Mouse (Mus musculus) frontal cortex, adult 2 months (tissue): ENCODE measurements at regions not wholly inside any gene's neighbourhood (a gene's known extent, or its start where the extent isn't known, plus 50 kb on each side); places are given as distances from the start of the nearest gene placed in this dataset.

Experiments used
- DNase-seq, 2 experiments: peaks; one replicate each; pipeline ENCODE4 v3.0.0; 2022; ENCODE audit warnings: low spot score in 1 of 2; ENCODE audit errors: extremely low spot score in 1 of 2

DNA sequence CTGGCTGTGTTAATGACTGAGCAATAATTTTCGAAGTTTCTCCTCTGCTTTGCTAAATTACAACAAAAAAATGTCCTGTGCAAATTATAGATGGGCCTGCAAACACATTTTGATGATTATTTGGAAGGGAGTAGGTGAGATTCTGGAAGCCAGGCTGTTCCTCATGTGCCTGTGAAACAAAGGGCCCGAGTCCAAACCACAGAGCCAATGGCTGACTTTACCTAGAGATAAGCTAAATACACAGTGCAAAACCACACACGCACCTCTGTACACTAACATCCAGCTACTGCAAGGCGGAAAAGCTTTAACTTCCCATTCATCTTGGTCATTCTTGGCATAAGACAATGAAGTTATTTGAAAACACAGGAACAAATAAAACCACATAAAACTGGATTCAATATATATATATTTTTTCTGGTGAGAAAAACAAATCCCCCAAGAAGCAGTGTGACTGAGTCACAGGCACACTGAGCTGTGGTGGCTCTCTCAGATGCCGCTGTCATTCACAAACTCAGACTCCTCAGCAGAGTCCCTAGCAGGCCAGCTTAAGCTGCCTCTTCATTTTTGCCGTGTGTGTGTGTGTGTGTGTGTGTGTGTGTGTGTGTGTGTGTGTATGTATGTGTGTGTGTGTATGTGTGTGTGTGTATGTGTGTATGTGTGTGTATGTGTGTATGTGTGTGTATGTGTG, 312.8 kb downstream of the Etnk1 start:
- no peak for DNase-seq

DNA sequence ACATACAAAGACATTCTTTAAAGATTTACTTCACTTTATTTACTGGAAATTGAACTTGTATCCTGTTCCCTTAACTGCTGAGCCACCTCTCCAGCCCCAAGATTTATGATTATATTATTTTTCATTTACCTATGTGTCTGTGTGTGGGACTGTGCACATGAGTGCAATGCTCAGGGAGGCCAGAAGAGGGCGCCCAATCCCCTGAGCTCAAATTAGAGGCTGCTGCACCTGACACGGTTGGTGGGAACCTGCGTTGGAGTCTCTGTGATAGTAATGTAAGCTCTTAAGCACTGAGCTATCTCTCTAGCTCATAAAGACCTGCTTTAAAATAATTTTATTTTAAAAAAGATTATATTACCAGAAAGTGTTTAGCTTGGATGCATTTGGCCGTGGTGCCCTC, 315.3 kb downstream of the Etnk1 start:
- DNase-seq: no peak

DNA sequence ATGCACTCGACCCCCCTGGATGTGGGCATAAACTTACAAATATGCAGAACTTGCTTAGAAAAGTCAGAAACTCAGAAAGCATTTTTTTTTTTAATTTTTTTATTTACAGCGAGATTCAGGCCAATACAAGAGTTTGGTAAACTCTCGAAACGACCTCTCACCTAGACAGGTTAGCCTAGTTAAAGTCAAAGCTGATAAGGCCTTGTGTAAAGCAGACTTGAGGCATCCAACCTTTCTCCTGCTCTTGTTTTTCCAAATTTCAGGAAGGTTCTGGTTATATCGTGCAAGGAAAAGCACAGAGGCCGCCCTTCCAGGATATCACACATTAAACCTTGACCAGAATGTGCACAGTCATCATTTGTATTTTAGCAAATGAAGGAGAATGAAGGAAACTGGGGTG, 315.8 kb downstream of the Etnk1 start:
- DNase-seq: no peak

DNA sequence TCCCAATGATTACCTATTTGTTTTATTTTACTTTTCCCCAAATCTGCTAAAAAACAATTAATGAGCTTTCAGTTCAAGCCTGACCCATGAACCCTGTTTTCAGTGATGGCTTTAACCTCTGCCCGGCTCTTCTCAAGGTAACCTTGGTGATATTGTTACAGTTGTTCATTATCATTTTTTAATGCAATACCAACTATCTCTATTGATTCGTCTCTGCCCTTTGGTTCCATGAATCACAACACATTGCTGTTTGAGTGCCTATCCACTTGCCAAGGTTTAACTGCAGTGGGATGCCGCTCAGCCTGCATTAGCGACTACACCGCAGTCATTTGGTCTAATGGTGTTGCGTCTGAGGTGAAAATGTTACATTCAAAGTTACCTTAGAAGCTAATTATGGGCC, 317.9 kb downstream of the Etnk1 start:
- no peak for DNase-seq

DNA sequence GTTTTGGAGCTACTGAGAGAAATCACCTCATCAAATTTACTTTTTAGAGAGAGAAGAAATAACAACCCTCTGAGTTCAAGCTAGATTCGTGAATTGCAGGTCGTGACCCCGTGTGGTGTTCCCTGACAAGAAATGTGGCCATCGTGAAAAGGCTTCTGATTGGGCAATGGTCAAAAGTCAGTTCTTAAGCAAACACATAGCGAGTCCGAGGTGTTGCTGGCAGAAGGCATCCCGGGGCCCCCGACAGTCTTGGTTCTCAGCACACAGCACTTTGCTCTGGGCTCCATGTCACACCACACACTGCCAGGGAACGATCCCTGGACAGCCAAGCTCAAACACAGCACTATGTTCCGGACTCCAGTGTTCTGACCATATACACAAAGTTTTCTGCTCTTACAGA, 320.0 kb downstream of the Etnk1 start:
- no peak for DNase-seq

DNA sequence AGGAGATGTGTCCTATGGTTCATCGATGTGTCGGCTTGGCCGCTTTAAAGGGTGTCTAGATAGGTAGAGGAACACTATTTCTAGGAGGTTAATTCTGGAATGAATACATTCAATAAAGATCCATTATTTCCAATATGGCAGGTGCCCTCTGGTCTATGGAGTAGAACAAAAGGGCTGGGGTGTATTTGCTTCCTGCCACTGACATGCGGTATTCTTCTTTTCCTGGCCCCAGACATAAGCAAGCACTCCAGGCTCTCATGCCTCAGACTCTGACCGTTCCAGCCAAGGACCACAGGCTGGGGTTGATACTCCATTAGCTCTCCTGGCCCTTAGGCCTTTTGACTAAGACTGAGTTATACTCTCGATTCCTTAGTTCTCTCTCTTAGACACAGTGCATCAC, 323.0 kb downstream of the Etnk1 start:
- no peak for DNase-seq

DNA sequence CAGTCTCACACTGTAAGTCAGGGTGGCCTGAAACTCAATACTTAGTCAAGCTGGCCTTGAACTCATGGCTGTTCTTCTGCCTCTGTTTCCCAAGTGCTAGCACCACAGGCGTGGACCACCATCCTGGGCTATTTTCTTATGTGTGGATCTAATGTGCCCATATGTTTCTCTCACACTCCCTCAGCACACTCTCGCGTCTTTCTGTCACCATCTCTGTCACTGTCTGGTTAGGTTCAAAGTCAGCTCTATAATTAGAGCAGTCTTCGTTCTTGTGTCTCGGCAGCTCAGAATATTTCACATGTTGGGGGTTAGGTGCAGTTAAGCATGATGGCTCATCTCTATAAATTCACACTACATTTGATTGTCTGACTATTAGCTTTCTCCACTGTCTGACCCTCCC, 324.4 kb downstream of the Etnk1 start:
- DNase-seq: no peak

DNA sequence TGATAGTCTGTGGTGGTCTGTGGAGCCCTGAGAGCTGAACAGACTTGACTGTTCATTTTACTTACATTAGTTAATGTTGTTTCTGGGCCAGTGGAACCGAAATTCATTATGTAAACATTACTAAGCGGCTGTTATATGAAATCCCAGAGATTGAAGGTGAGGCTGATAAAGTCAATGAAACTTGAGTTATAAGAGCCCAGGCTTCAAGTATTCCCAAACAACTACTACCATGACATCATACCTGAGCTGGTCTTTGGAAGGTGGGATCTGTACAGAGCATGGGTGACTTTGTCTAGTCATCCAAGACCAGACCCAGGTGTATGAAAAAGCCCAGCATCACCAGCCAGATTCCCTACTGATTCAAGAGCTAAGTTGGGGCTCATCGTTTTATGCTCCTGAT, 326.5 kb downstream of the Etnk1 start:
- DNase-seq: no peak

DNA sequence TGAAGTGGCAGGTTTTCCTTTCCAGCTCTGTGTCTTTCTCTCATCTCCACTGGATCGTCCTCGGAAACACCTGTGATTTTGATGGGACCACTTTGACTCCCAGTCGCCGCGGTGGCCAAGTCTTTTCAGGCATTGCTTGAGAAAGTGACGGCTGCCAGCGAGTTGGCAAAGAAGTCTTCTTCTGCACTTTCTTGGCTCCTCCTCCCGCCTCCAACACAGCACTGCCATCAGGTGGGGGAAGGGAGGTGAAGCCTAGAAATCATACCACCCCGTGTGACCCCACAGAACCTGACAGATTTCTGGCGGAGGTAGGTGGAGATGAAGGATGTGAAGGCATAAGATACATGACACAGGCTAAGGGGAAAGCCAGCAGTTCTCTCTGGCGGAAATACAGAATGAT, 327.3 kb downstream of the Etnk1 start:
- DNase-seq: no peak

DNA sequence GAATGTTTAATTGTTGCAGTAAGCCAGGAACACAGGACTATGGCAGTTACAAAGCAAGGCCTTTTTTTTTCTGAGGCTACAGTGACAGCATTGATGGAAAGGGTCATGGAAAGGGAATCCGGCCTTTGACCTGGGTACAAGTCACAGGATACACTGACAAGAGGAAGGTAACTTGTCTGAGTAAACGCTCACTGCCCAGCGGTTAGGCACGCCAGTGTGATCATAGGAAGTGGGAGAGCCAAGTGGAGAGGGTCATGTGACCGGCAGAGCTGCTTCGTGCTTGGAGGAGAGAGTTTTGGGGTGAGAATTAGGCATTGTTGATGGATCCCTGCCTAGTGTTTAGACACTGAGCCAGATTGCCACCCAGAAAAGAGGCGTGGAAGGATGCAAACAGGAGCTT, 327.9 kb downstream of the Etnk1 start:
- DNase-seq: no peak

DNA sequence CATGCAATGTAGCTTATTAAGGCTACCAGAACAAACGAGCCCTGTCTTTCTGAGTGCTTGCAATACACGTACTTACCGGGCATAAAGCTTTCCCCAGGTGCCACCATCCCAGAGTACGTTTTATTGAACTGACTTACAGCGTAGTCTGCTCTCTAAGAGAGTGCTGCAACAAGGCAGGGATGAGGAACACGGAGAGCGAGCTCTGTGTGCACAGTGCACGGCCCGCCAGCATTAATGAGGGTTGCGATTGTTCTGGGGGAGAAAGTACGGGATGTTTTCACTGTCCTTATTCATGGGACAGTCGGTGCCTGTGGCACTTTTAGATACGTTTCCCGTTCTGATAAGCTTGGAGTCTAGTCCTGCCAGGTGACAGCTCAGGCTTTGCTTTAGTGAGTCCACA, 331.7 kb downstream of the Etnk1 start:
- no peak for DNase-seq

DNA sequence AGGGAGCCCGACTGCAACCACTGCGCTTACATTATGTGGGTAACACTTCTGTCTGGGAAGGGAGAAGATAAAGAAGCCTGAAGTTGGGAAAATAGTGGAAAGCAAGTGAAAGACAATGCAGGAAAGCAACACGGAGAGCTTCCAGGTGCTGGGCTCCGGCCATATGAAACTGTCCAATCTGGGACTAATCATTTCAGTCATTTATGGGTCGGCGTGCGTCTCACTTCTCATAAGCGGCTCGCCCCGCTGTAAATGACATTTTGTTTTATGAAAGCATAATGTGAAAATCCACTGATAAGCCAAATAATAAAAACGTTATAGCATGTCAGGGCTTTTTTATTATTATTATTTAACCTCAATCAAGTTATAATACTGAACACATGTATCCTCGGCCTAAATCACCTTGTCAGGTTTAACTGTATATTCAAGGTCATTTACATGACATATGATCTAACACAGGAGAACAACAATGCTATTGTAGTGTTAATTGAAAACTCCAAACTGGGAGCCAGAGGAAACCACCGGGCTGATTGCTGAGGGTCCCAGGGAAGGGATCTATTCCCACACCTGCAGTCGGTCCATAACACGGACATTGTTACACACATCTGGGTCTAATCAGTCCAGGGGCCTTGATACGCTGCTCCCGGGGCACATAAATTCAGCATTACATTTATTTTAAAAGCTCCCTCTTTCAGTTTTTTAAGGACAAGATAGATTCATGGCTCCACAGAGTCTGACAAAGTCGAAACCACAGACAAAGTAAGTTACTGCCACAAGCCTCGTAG, 332.4 kb downstream of the Etnk1 start:
- no peak for DNase-seq

DNA sequence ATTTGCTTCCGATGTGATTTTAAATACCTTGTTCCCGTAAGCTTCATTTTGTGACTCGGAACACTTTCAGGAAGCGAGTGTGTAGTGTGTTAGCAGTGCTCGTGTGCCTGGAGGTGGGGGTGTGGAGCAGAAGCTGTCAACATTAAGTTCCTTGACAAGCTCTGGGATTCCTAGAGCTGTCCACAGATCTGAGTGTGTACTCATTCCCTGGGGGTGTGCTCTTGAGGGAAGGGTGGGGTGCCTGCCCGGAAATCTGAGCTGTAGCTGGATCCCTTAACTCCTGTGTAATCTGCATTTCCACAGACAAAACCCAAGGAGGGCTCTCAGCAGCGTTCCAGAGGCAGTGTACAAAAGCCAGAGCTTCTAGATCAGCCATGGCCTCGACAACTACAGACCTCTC, 335.8 kb downstream of the Etnk1 start:
- peak in 1 of 2 experiments; percentile 8 for DNase-seq

DNA sequence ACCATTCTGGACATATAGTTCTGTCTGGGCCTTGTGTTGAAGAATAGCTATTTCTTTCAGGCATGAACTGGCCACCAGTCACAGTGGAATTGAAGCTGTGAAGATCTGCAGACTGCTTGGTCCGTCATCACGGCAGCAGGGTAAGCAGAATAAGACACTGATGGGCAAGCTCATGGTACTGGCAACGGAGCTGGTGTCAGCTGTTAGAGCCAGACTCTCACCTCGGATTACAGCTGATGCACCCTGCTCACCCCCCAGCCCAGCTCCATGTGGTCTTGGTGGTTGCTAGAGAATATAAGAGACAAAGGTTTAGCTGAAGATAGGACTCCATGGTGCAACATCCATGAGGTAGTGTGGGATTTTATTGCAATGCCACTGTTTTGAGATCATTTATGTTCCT, 336.9 kb downstream of the Etnk1 start:
- no peak for DNase-seq

DNA sequence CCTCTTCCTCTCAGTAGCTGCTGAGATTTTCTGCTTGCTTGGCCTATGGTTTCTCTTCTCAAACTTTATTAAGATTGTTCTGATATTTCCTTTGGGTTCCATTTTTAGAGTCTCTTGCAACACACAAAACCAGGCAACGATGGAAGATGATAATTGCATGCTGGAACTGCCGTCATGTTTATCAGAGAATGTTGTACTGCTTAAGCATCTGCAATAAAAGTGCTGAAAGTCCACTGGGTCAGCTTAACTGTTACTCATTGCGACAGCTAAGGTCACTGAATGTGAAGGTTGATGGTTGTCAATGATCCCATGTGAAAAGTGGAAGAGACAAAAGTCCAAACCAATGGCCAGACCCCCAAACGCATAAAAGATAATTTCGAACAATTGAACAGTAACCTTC, 346.4 kb downstream of the Etnk1 start:
- no peak for DNase-seq

DNA sequence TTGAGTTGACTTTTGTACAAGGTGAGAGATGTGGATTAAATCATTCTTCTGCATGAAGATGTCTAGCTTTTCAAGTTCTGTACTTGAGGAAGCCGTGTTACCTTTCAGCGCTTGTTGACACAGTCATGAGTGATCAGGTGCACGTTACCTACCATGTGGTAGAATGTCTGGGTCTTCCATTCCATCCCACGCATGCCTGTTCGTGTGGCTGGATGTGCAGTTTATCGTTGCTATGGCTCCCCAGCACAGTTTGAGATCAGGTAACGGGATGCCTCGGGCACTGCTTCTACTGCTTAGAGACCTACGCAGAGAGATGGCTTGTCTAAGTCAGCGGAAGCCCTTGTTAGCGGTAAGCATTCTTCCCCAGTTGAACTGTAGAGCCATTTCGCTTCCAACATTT, 348.1 kb downstream of the Etnk1 start:
- no peak for DNase-seq

DNA sequence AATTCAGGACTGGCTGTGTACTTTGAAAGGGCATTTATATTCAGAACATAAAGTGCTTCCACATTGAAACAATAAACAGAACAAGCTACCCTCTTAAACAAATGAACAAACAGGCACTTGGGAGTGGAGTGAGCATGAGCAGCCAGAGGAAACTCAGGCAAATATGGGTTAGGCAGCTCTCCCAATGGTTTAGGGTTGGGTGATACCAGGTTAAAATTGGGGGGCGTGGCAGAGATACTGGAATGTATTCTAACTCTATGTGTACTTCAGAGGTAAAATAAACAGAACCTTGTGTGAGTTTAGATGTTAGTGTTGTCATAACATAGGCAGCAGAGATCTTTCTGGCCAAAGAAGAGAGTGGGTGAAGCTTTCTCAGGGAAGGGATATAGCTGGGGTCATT, 349.7 kb downstream of the Etnk1 start:
- no peak for DNase-seq

DNA sequence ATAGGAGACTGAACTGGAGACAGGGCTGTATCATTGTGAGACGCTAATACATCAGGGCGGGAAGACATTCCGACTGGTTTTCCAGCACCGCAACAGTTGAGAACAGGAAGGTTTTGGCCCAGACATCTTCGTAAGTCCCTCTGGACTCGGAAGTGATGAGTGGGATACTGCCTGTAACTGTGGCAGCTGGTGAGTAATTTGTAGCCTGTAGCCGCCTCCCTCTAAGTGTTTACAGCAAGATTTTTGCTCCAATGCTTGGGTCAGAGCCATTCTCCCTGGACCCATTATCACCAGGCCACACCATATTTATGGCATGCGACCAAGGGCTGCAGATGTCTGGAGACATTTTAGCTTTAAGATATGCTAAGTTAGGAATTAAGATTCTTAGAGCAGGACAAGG, 351.5 kb downstream of the Etnk1 start:
- peak in 1 of 2 experiments; percentile 22 for DNase-seq

DNA sequence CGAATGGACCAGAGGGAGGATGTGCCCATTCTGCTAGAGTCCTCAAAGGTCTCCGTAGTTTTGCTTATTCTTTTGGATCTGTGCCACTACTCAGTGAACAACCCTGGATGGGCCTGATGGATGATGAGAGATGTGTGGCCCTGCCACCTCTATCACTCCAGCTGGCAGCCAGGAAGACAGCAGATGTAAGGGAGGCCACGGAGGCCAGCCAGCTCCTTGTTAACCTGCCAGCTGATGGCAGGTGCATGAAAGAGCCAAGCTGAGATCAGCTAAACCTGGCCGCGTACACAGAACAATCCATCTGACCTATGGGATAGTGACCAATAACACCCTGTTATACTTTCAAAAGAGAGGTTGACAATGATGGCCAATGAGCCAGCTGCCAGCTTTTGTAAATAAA, 352.6 kb downstream of the Etnk1 start:
- no peak for DNase-seq

DNA sequence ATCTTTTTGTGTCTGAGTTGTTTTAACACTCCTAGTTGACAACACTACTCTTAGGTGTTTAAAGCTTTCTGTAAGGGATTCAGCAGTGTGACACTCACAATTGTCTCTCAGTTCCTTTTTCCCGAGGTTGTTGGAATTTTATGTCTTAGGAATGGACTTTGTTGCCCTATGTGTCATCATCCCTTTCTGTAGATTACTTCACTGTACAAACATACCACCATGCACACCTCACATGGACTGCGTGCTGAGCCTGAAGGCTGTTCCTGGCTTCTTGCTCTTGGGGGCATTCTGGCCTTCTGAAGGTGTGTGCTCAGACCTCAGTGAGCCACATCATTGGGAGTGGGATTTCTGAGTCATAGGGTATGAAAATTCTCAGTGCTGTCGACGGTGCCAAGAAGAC, 358.1 kb downstream of the Etnk1 start:
- DNase-seq: no peak

DNA sequence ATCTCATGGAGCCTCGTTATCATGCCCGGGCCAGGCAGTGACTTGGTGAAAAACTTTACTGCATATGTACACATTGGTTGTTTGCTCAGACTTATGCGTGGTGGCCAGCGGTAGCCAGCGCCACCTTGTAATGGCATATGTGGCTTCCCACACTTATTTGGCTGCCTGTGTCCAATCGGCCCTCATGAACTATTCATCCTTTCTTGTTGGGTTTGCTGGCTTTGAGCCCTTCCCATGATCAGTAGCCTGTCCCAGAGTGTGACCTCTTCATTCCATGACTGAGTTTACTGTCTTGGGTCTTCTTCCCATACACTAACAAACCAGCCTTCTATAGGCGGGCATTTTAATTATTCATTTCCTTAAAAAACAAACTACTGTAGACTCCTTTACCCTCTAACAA, 361.9 kb downstream of the Etnk1 start:
- DNase-seq: no peak

DNA sequence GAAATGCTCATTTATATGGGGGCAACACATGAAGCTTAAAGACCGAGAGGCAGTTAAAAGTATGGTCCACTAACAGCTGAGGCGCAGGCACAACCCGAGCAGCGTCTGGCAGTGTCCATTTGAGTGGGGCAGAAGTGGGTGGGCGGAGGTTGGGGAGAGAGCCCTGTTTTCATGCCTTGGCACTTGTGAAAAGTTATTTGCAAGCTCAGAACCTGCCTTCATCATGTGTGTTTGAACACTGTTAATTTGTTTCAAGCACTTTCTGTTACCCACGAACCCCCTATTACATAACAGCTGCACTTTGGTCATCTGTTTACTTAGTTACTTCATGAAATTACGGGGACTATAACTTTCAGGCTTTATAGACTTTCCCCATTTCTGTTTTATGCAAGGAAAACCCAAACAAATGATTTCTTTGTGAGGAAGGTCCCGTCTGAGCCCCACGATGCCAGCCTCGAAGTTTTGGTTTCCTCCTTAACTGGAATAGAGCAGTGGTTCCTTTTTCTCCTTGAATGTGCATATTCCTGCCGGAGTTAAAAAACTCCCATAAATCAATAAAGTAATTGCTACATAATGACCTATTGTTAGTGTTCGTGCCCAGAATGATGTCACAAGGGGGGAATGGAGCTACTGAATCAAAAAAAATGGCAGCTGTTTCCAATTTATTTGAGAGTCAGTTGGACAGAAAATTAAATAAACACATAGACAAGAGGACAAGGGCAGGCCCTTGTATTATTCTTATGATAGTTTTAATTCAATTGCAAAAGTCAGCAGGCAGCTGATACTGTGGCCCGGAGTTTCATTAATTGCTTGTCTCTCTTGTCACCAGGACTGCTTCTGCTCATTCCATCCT, 363.6 kb downstream of the Etnk1 start:
- no peak for DNase-seq
